Mouse (Mus musculus) hindbrain, embryonic 11.5 days (tissue): ENCODE results near the gene Pla2g4e. TPM values are rescaled to one million over a fixed set of nuclear protein-coding genes. Genes with fewer than 3 reads are reported as not detected.
A peak's percentile ranks its signal among the peaks of the same experiment; 100 is the strongest.

Source experiments
- ATAC-seq: fragments of 200-750 bp; cut with Nextera tagmentation; 2 replicates; pipeline ENCODE4 v1.8.0; 2017; ENCODE audit warnings: mild to moderate bottlenecking, moderate TSS enrichment, moderate library complexity; ENCODE audit not compliant: low FRiP score
- DNase-seq: peaks from one replicate; pipeline ENCODE4 v3.0.0-alpha.2; 2015; ENCODE audit warnings: low spot score
- H3K27ac ChIP-seq: fragments of 300-500 bp; sonication (generic); 2 replicates; pipeline ENCODE4 v1.5.1; 2014; ENCODE audit warnings: mild to moderate bottlenecking, low read depth, low read length
- H3K27me3 ChIP-seq: fragments of 300-500 bp; sonication (generic); 2 replicates; pipeline ENCODE4 v1.6.1; 2014; ENCODE audit warnings: mild to moderate bottlenecking, low read length, moderate library complexity, mixed read lengths; ENCODE audit not compliant: control insufficient read depth, insufficient read depth
- H3K36me3 ChIP-seq: fragments of 300-500 bp; sonication (generic); 2 replicates; pipeline ENCODE4 v1.6.1; 2014; ENCODE audit warnings: mild to moderate bottlenecking, low read length, moderate library complexity, mixed read lengths; ENCODE audit not compliant: control insufficient read depth, insufficient read depth
- H3K4me1 ChIP-seq: fragments of 300-500 bp; sonication (generic); replicated peaks from 2 replicates; pipeline ENCODE4 v1.6.1; 2014; ENCODE audit warnings: low read length, mixed read lengths; ENCODE audit not compliant: control insufficient read depth, insufficient read depth
- H3K4me2 ChIP-seq: fragments of 300-500 bp; sonication (generic); replicated peaks from 2 replicates; pipeline ENCODE4 v1.6.1; 2014; ENCODE audit warnings: mild to moderate bottlenecking, low read depth, low read length
- H3K4me3 ChIP-seq: fragments of 300-500 bp; sonication (generic); 2 replicates; pipeline ENCODE4 v1.5.1; 2014; ENCODE audit warnings: low read depth, low read length
- H3K9ac ChIP-seq: fragments of 300-500 bp; sonication (generic); 2 replicates; pipeline ENCODE4 v1.6.1; 2014; ENCODE audit warnings: low read depth, low read length
- H3K9me3 ChIP-seq: fragments of 300-500 bp; sonication (generic); 2 replicates; pipeline ENCODE4 v1.6.1; 2016; ENCODE audit warnings: low read length; ENCODE audit not compliant: control insufficient read depth
- WGBS: fragments of 180-500 bp; shearing (Covaris S2); extraction: QIAGEN DNeasy Blood & Tissue Kit; methylation state at CpG from one replicate; pipeline ENCODE4 v1.1.7; 2014; 5-methylcytosine and 5-hydroxymethylcytosine counted together
- polyA plus RNA-seq: library from polyadenylated mRNA; unstranded; fragments of >200 nt; fragmentation: Nextera tagmentation; extraction: Ambion mirVana; gene quantifications from 2 replicates; pipeline ENCODE4 v1.2.1, GENCODE M21; 2014

Pla2g4e gene
- polyA plus RNA-seq, 1 experiment from 2014 or later, result 0.31 TPM

DNA sequence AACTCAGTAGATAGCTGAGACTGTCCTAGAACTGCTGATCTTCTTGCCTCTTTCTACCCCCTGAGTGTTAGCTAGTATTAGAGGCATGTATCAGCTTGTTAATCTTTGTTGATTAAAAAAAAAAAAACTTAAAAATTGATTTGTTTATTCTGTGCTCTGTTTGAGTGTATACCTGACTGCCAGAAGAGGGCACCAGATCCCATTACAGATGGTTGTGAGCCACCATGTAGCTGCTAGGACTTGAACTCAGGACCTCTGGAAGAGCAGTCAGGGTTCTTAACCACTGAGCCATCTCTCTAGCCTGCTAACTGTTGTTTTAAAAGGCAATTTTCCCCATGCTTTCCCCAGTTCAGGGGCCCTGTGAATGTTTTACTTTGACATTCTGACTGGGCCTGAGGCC, 66.2 kb downstream of the Pla2g4e start:
- DNase-seq (no peak), ATAC-seq (no peak)
- H3K4me3 ChIP-seq, result no peak overlapping the region
- no peak overlapping the region for H3K4me2 ChIP-seq
- H3K36me3 ChIP-seq, result no peaks in the 10 kb centered on the region
- H3K9me3 ChIP-seq, result no peaks in the 10 kb centered on the region
- no peaks in the 10 kb centered on the region for H3K27me3 ChIP-seq
- H3K9ac ChIP-seq, result no peak overlapping the region
- H3K4me1 ChIP-seq, result no peaks in the 10 kb centered on the region
- no peak overlapping the region for H3K27ac ChIP-seq

DNA sequence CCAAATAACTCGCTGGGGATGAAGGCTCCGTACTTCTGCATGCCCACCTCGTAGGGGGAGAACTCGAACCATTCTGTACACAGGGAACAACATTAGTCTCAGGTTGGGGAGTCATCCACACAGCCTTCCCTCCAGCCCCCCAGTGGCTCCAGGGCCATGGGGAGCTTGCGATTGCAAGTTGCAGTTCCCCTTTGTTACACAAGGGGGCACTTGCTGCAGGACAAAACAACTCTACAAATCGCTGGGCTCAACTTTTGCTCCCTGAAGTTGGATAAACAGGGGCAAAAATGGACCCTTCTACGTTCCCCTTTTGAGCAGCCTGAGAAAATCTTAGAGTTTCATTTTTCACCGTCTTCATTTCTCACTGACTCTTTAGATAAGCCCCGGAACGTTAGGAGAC, 71.4 kb downstream of the Pla2g4e start:
- Histone ChIP-seq H3K4me3 (no peak overlapping the region), H3K4me1 (no peaks in the 10 kb centered on the region), H3K27me3 (no peaks in the 10 kb centered on the region), H3K4me2 (no peak overlapping the region), H3K36me3 (no peaks in the 10 kb centered on the region), H3K9me3 (no peaks in the 10 kb centered on the region), H3K9ac (no peak overlapping the region), H3K27ac (no peak overlapping the region)
- ATAC-seq, result no peak
- 23% methylated on average over 10 of the region's 10 CpGs for WGBS
- peak; percentile 64 for DNase-seq

DNA sequence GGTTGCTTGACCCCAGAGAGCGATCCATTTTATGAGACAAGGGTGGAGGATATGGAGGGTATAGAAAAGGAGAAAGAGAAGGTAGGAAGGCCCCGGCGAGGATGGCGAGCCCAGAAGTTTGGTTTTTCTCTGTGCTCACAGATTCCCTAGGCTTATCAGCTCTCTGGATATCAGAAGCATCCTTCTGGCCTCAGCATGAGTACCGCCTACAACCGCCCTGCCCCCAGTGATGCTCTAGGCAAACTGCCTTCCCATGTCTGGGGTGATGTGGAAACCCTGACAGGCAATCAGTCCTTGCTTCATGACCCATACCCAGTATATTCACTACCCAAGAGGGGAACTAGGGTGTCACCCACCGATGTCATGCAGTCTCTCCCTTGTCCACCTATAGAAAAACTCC, 73.8 kb downstream of the Pla2g4e start:
- H3K9me3 ChIP-seq, result no peaks in the 10 kb centered on the region
- no peaks in the 10 kb centered on the region for H3K4me1 ChIP-seq
- no peak for DNase-seq
- 96% methylated on average over 7 of the region's 7 CpGs for whole genome bisulfite sequencing
- H3K4me2 ChIP-seq, result no peak overlapping the region
- H3K36me3 ChIP-seq, result no peaks in the 10 kb centered on the region
- H3K27me3 ChIP-seq, result no peaks in the 10 kb centered on the region
- no peak overlapping the region for H3K4me3 ChIP-seq
- no peak overlapping the region for H3K27ac ChIP-seq
- H3K9ac ChIP-seq, result no peak overlapping the region
- no peak for ATAC-seq

DNA sequence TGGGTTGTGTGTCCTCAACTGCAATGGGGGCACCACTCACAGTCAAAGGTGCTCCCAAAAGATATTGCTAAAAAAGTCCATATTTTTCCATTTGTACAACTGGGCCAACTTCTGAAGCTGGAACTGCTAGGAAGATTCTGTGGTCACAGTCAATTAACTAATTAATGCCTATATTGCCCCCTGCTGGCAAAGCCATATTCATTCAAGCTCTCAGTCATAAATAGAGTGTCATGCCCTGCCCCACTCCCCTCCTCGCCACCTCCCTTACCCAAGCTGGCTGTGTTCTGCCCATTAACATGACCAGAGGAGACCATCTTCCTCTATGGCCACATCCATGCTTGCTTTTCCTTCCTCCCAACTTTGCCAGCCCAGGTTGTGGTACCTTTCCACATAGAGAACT, 74.4 kb downstream of the Pla2g4e start:
- Histone ChIP-seq H3K9me3 (no peaks in the 10 kb centered on the region), H3K27ac (no peak overlapping the region), H3K4me1 (no peaks in the 10 kb centered on the region), H3K4me2 (no peak overlapping the region), H3K27me3 (no peaks in the 10 kb centered on the region), H3K4me3 (no peak overlapping the region), H3K9ac (no peak overlapping the region), H3K36me3 (no peaks in the 10 kb centered on the region)
- ATAC-seq, result no peak
- 72% methylated on average over 1 of the region's 1 CpGs for WGBS
- peak; percentile 27 for DNase-seq

DNA sequence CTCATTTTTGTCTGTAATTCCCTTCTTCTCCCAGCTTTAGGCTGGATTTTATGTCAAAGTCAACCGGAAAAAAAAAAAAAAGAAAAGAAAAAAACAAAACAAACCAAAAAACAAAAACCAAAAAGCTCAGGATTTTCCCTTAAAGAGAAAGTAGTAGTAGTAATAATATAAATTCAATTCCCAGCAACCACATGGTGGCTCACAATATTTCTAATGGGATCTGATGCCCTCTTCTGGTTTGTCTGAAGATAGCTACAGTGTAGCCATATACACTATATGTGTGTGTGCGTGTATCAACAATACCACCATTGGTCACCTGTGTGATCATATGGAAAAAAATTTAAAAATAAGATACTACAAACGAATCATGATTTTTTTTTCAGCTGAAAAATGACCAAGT, 75.8 kb downstream of the Pla2g4e start:
- Histone ChIP-seq H3K36me3 (no peaks in the 10 kb centered on the region), H3K9ac (no peak overlapping the region), H3K4me2 (no peak overlapping the region), H3K4me1 (no peaks in the 10 kb centered on the region), H3K9me3 (no peaks in the 10 kb centered on the region), H3K27me3 (no peaks in the 10 kb centered on the region), H3K27ac (no peak overlapping the region), H3K4me3 (no peak overlapping the region)
- DNase-seq, result no peak
- ATAC-seq, result no peak
- 92% methylated on average over 3 of the region's 3 CpGs for WGBS

DNA sequence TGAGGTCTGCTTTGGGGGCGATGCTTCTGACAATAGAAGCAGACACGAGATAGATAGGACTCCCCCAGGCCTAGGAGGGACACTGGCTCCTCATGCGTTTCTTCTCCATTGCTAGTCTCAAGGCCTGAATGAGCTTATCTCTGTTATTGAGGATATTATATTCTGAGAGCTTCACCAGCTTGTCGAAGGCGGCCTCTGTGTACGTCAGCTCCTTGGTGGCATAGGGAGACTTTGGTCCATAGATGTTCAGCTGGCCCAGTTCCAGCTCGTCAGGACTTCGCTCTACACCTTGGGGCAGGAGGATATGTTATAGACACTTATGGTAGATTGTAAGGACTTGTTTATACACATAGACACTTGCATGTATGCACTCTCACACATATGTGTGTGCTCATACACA, 77.4 kb downstream of the Pla2g4e start:
- Histone ChIP-seq H3K27ac (no peak overlapping the region), H3K9ac (no peak overlapping the region), H3K4me1 (no peaks in the 10 kb centered on the region), H3K36me3 (no peaks in the 10 kb centered on the region), H3K9me3 (no peaks in the 10 kb centered on the region), H3K27me3 (no peaks in the 10 kb centered on the region), H3K4me3 (no peak overlapping the region), H3K4me2 (no peak overlapping the region)
- no peak for DNase-seq
- ATAC-seq, result no peak
- WGBS, result 93% methylated on average over 8 of the region's 8 CpGs

DNA sequence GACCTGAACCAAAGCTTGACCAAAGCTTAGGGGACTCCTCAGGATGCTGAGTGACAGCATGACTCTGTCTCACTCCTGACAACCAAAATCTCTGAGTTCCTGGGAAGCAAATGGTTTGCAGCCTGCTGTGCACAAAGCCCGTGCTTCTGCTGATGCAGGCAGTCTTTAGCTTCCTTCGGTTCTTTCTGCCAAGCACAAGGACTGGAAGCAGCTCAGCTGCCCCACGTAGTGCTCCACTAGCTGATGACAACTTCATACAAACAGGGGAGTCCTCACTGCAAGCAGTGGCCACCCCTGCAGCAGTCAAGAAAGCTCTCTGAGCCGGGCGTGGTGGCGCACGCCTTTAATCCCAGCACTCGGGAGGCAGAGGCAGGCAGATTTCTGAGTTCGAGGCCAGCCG, 79.7 kb downstream of the Pla2g4e start:
- Histone ChIP-seq H3K4me1 (no peaks in the 10 kb centered on the region), H3K4me3 (no peak overlapping the region), H3K4me2 (no peak overlapping the region), H3K36me3 (no peaks in the 10 kb centered on the region), H3K27ac (no peak overlapping the region), H3K9ac (no peak overlapping the region), H3K9me3 (no peaks in the 10 kb centered on the region), H3K27me3 (no peaks in the 10 kb centered on the region)
- ATAC-seq (no peak), DNase-seq (no peak)
- 81% methylated on average over 10 of the region's 10 CpGs for WGBS

DNA sequence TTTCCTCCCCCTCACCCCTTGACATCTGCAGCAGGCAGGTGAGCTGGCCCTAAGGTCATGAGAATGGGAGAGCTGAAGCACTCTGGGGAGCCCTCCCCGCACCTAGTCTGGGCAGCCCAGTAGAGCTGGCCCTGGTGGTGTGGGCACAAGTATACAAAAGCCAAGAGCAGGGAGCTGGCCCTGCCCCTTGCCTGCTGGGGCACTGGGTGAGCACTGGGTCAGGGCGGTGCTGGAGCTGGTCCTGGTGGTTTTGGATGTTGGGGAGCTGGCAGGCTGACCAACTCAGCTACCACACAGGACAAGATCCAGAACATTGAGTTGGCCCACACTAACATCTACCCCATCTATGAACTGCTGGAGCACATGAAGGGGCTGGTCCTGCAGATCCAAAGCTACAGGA, 85.7 kb downstream of the Pla2g4e start:
- H3K27ac ChIP-seq, result no peak overlapping the region
- no peak for DNase-seq

DNA sequence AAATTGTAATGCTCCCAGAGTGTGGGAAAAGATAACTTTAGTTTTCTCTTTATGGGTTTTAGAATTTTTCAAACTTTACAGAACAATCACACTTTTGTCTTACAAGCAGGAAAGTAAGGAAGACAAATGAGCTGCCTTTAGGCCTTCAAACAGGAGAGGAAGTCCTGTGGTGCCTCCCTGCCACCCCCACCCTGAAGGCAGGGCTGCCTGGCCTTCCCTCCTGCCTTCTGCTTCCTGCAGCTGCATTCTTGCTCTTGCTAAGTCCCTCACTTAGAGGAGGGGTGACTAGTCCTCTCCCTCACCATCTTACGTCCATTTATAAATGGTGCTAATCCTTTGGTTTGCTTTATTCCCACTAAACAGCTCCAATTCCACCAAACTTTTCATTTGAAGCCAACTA, 86.3 kb downstream of the Pla2g4e start:
- WGBS, result 59% methylated on average over 1 of the region's 1 CpGs
- DNase-seq, result no peak

More for the DNA sequence above, 85.7 kb downstream of the Pla2g4e start:
- Histone ChIP-seq H3K4me3 (no peak overlapping the region), H3K27me3 (no peaks in the 10 kb centered on the region), H3K9ac (no peak overlapping the region), H3K9me3 (no peaks in the 10 kb centered on the region), H3K36me3 (no peaks in the 10 kb centered on the region), H3K4me1 (peaks cover 2% of the 10 kb centered on the region; the same call in 1 of the 2 replicates), H3K4me2 (no peak overlapping the region)
- ATAC-seq, result no peak
- 67% methylated on average over 2 of the region's 2 CpGs for WGBS

More for the DNA sequence above, 86.3 kb downstream of the Pla2g4e start:
- no peak overlapping the region for H3K27ac ChIP-seq
- H3K36me3 ChIP-seq, result no peaks in the 10 kb centered on the region
- no peak overlapping the region for H3K4me3 ChIP-seq
- peaks cover 5% of the 10 kb centered on the region; the same call in 1 of the 2 replicates for H3K4me1 ChIP-seq
- H3K9ac ChIP-seq, result no peak overlapping the region
- H3K27me3 ChIP-seq, result no peaks in the 10 kb centered on the region
- no peak for ATAC-seq
- no peaks in the 10 kb centered on the region for H3K9me3 ChIP-seq
- no peak overlapping the region for H3K4me2 ChIP-seq
